Mouse (Mus musculus) heart, embryonic 15.5 days (tissue): Measurements from ENCODE around the gene Trpc5. TPM values are rescaled to one million over a fixed set of nuclear protein-coding genes. Genes with fewer than 3 reads are reported as not detected.

ENCODE experiments used
- ATAC-seq: fragments of 200-750 bp; cut with Nextera tagmentation; replicated peaks from 2 replicates; pipeline ENCODE4 v1.8.0; 2017; ENCODE audit warnings: low read depth, moderate TSS enrichment; ENCODE audit not compliant: insufficient number of reproducible peaks, insufficient read depth, low FRiP score
- H3K27ac ChIP-seq: fragments of 300-500 bp; sonication (generic); 2 replicates; pipeline ENCODE4 v1.5.1; 2015; ENCODE audit warnings: mild to moderate bottlenecking, inconsistent platforms
- H3K27me3 ChIP-seq: fragments of 300-500 bp; sonication (generic); 2 replicates; pipeline ENCODE4 v1.6.1; 2015; ENCODE audit warnings: inconsistent platforms
- H3K36me3 ChIP-seq: fragments of 300-500 bp; sonication (generic); 2 replicates; pipeline ENCODE4 v1.6.1; 2015; ENCODE audit warnings: mild to moderate bottlenecking, inconsistent platforms
- H3K4me1 ChIP-seq: fragments of 300-500 bp; sonication (generic); replicated peaks from 2 replicates; pipeline ENCODE4 v1.6.1; 2015; ENCODE audit warnings: inconsistent platforms
- H3K4me2 ChIP-seq: fragments of 300-500 bp; sonication (generic); 2 replicates; pipeline ENCODE4 v1.6.1; 2015; ENCODE audit warnings: inconsistent platforms, mild to moderate bottlenecking, moderate library complexity
- H3K4me3 ChIP-seq: fragments of 300-500 bp; sonication (generic); 2 replicates; pipeline ENCODE4 v1.5.1; 2015; ENCODE audit warnings: mild to moderate bottlenecking, inconsistent platforms
- H3K9ac ChIP-seq: fragments of 300-500 bp; sonication (generic); 2 replicates; pipeline ENCODE4 v1.6.1; 2015; ENCODE audit warnings: mild to moderate bottlenecking, inconsistent platforms
- H3K9me3 ChIP-seq: fragments of 300-500 bp; sonication (generic); replicated peaks from 2 replicates; pipeline ENCODE4 v1.6.1; 2016; ENCODE audit warnings: inconsistent platforms
- WGBS: fragments of 180-500 bp; shearing (Covaris S2); methylation state at CpG from one replicate; pipeline ENCODE4 v1.1.7; 2015; ENCODE audit warnings: mixed read lengths; 5-methylcytosine and 5-hydroxymethylcytosine counted together
- polyA plus RNA-seq: library from polyadenylated mRNA; unstranded; fragments of >200 nt; fragmentation: Nextera tagmentation; extraction: Ambion mirVana; gene quantifications from 2 replicates; pipeline ENCODE4 v1.2.1, GENCODE M21; 2015

Gene Trpc5
- polyA plus RNA-seq, 1 experiment from 2014 or later: 0.08 TPM

- H3K4me1 ChIP-seq: no peaks in the 10 kb centered on the region
- no peak overlapping the region for H3K4me2 ChIP-seq
- WGBS: 47% methylated on average over 7 of the region's 7 CpGs
- H3K9me3 ChIP-seq: no peaks in the 10 kb centered on the region
- ATAC-seq: no peak
- H3K4me3 ChIP-seq: no peak overlapping the region
- H3K27me3 ChIP-seq: no peaks in the 10 kb centered on the region
- no peak overlapping the region for H3K9ac ChIP-seq
- no peaks in the 10 kb centered on the region for H3K36me3 ChIP-seq
- H3K27ac ChIP-seq: no peak overlapping the region
These were observed 161.9 kb downstream of the Trpc5 start for GRCm38 (mm10) chrX:144526042-144526441.

- Histone ChIP-seq H3K4me3 (no peak overlapping the region), H3K4me1 (no peaks in the 10 kb centered on the region), H3K27me3 (no peaks in the 10 kb centered on the region), H3K9ac (no peak overlapping the region), H3K27ac (no peak overlapping the region), H3K4me2 (no peak overlapping the region), H3K9me3 (no peaks in the 10 kb centered on the region), H3K36me3 (no peaks in the 10 kb centered on the region)
- 79% methylated on average over 5 of the region's 5 CpGs for WGBS
- ATAC-seq: no peak
These were observed 164.7 kb downstream of the Trpc5 start for GRCm38 (mm10) chrX:144523239-144523638.

- Histone ChIP-seq H3K4me3 (no peak overlapping the region), H3K4me1 (no peaks in the 10 kb centered on the region), H3K9ac (no peak overlapping the region), H3K27me3 (no peaks in the 10 kb centered on the region), H3K9me3 (no peaks in the 10 kb centered on the region), H3K36me3 (no peaks in the 10 kb centered on the region), H3K4me2 (no peak overlapping the region), H3K27ac (no peak overlapping the region)
- 73% methylated on average over 1 of the region's 1 CpGs for whole genome bisulfite sequencing
- no peak for ATAC-seq
These were observed 196.6 kb downstream of the Trpc5 start for GRCm38 (mm10) chrX:144491394-144491793.

DNA sequence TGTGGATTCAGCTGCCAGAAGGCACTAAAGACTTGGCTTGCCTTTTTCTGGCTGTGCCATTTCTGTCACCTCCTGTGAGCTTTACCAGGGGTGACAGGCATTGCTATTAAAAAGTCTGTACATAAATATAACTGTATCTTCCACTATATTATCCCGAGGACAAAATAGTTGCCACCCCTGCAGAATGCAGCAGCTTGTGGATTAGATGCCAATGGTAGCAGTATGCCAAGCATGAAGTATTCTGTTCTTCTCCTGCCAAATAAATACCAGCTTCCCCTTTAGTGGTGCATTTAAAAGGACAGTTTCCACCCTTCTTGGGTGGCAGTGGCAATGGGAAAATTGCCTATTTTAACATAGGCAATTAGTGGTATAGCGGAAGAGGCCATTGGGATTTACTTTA, 223.6 kb downstream of the Trpc5 start:
- ATAC-seq: no peak
- Histone ChIP-seq H3K27me3 (no peaks in the 10 kb centered on the region), H3K9ac (no peak overlapping the region), H3K4me2 (no peak overlapping the region), H3K4me3 (no peak overlapping the region), H3K36me3 (no peaks in the 10 kb centered on the region), H3K27ac (no peak overlapping the region), H3K9me3 (no peaks in the 10 kb centered on the region), H3K4me1 (no peaks in the 10 kb centered on the region)
- WGBS: 61% methylated on average over 2 of the region's 2 CpGs

DNA sequence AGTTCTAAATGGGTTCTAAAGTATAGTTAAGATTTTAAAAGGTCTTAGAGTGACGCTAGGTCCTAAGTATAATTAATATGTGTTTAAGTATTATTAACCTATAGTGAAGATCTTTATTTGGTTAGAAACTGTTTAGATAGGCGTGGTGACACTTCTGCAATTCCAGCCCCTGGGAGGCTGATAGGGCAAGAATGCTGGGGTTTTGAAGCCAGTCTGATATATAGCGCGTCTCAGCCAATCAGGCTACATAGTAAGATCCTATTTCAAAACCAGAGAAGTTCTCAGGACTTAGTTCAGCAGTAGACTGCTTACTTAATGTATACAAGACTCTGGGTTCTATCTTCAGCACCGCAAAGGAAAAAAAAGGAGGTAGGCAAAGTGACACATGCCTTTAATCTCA, 231.7 kb downstream of the Trpc5 start, which contains the start of gene Trpc5os:
TSS of gene Trpc5os (plus strand) at position 301 of the 400 bp plus-strand sequence.
- no peak within 1 kb of the TSS for H3K4me2 ChIP-seq
- H3K9ac ChIP-seq: no peak within 1 kb of the TSS

GRCm38 (mm10) chrX:144423848-144424247, 264.1 kb downstream of the Trpc5 start:
- no peaks in the 10 kb centered on the region for H3K27me3 ChIP-seq
- no peaks in the 10 kb centered on the region for H3K36me3 ChIP-seq
- H3K27ac ChIP-seq: no peak overlapping the region
- no peak for ATAC-seq
- H3K9ac ChIP-seq: no peak overlapping the region
- H3K9me3 ChIP-seq: no peaks in the 10 kb centered on the region
- no peaks in the 10 kb centered on the region for H3K4me1 ChIP-seq
- 65% methylated on average over 3 of the region's 3 CpGs for WGBS
- no peak overlapping the region for H3K4me2 ChIP-seq
- H3K4me3 ChIP-seq: no peak overlapping the region

More for the DNA sequence above, 231.7 kb downstream of the Trpc5 start, which contains the start of gene Trpc5os:
- WGBS: 73% methylated on average over 5 of the region's 5 CpGs
- no peaks in the 10 kb centered on the region for H3K4me1 ChIP-seq
- H3K4me3 ChIP-seq: no peak within 1 kb of the TSS
- no peaks in the 10 kb centered on the region for H3K36me3 ChIP-seq
- no peaks in the 10 kb centered on the region for H3K27me3 ChIP-seq
- no peak for ATAC-seq
- H3K27ac ChIP-seq: no peak within 1 kb of the TSS
- H3K9me3 ChIP-seq: no peaks in the 10 kb centered on the region

GRCm38 (mm10) chrX:144421091-144421490, 266.9 kb downstream of the Trpc5 start:
- no peak overlapping the region for H3K4me3 ChIP-seq
- no peaks in the 10 kb centered on the region for H3K27me3 ChIP-seq
- no peak overlapping the region for H3K4me2 ChIP-seq
- 89% methylated on average over 1 of the region's 1 CpGs for whole genome bisulfite sequencing
- H3K9ac ChIP-seq: no peak overlapping the region
- no peaks in the 10 kb centered on the region for H3K9me3 ChIP-seq
- H3K4me1 ChIP-seq: no peaks in the 10 kb centered on the region
- H3K27ac ChIP-seq: no peak overlapping the region
- ATAC-seq: no peak
- no peaks in the 10 kb centered on the region for H3K36me3 ChIP-seq

GRCm38 (mm10) chrX:144420259-144420658, 267.7 kb downstream of the Trpc5 start:
- no peak for ATAC-seq
- Histone ChIP-seq H3K36me3 (no peaks in the 10 kb centered on the region), H3K4me2 (no peak overlapping the region), H3K27ac (no peak overlapping the region), H3K9me3 (no peaks in the 10 kb centered on the region), H3K4me3 (no peak overlapping the region), H3K9ac (no peak overlapping the region), H3K4me1 (no peaks in the 10 kb centered on the region), H3K27me3 (no peaks in the 10 kb centered on the region)
- WGBS: 46% methylated on average over 1 of the region's 1 CpGs

DNA sequence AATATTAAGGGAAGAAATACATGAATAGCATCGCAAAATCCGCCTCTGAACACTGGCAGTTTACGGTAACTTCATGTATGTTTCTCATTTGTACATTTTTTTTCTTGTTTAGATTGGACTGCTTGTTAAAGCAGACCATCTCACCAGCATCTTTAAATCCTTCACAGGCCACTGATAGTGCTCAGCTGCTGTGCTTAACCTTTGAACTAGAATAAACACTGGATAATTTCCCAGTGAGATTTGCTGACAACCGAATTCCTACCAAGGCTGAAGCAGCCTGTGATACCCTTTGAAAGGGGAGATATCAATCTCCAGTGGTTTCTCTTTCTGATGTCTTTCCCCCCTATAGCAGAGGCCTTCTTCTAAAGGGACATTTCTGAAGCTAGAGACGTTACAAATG, 279.9 kb downstream of the Trpc5 start:
- Histone ChIP-seq H3K36me3 (no peaks in the 10 kb centered on the region), H3K9me3 (no peaks in the 10 kb centered on the region), H3K27ac (no peak overlapping the region), H3K4me3 (no peak overlapping the region), H3K4me2 (no peak overlapping the region), H3K4me1 (no peaks in the 10 kb centered on the region), H3K27me3 (no peaks in the 10 kb centered on the region), H3K9ac (no peak overlapping the region)
- no peak for ATAC-seq
- WGBS: 64% methylated on average over 5 of the region's 5 CpGs

DNA sequence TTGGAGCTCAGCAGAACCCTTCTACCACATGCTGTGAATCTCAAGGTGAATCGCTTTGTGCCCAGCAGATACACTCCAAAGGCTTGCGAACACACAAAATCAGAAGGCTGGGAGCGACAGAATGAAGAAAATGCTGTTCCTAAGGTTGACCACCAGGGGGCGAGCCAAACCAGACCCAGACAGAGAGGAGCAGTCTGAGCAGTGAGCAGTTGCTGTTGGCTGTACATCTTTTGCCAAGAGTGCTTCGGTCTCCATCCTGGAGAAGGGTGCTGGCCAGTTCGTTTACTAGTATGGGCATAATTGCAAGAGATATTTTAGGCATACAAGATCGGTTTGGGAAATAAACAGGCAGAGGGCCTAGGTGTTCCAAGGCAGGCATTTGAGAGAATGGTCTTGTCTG, 284.5 kb downstream of the Trpc5 start:
- no peak overlapping the region for H3K9ac ChIP-seq
- H3K9me3 ChIP-seq: no peaks in the 10 kb centered on the region
- no peaks in the 10 kb centered on the region for H3K27me3 ChIP-seq
- H3K4me2 ChIP-seq: no peak overlapping the region
- no peak for ATAC-seq
- H3K4me3 ChIP-seq: no peak overlapping the region
- 24% methylated on average over 7 of the region's 7 CpGs for WGBS
- H3K4me1 ChIP-seq: no peaks in the 10 kb centered on the region
- no peak overlapping the region for H3K27ac ChIP-seq
- H3K36me3 ChIP-seq: no peaks in the 10 kb centered on the region

DNA sequence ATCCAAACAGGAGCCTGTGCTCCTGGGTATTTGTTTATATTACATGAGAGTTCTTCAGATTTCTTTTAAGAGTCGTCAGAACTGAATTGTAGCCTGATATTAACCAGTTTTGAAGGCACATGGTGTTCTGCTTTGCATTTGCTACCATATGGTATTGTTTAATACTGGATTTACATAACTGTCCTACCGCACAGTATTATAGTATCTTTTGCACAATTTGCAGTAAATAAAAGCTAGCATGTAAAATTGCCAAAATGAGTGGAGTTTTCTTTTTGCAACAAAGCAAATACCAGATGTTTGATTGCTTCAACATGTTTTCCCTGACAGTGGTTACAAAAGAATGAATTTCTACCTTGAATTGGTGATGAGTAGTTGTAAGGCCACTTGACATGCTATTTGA, 313.8 kb downstream of the Trpc5 start:
- no peaks in the 10 kb centered on the region for H3K36me3 ChIP-seq
- H3K9ac ChIP-seq: no peak overlapping the region
- H3K4me2 ChIP-seq: no peak overlapping the region
- H3K27ac ChIP-seq: no peak overlapping the region
- no peaks in the 10 kb centered on the region for H3K9me3 ChIP-seq
- H3K4me1 ChIP-seq: no peaks in the 10 kb centered on the region
- no peak for ATAC-seq
- H3K4me3 ChIP-seq: no peak overlapping the region
- WGBS: 70% methylated on average over 2 of the region's 2 CpGs
- H3K27me3 ChIP-seq: no peaks in the 10 kb centered on the region

DNA sequence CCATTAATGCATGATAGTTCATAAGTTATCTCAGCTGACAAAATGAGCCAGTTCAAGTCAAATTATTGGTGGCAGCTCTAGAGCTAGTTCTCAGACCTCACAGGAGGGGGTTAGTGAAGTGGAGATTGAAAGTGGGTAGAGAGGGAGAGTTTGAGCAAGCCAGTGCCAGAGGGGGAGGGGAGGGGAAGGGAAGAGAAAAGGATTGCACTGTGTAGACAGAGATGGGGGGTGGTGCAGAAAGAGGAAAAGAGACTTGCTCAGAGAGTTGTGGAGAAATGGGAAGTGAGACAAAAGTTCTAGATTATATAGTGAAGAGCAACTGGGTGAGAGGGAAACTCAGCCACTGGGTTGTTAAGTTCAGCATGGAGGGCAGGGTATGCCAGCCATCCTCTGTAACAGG, 349.6 kb downstream of the Trpc5 start:
- H3K4me2 ChIP-seq: no peak overlapping the region
- no peak overlapping the region for H3K27ac ChIP-seq
- no peaks in the 10 kb centered on the region for H3K27me3 ChIP-seq
- no peak for ATAC-seq
- H3K9ac ChIP-seq: no peak overlapping the region
- H3K36me3 ChIP-seq: no peaks in the 10 kb centered on the region
- no peaks in the 10 kb centered on the region for H3K4me1 ChIP-seq
- H3K4me3 ChIP-seq: no peak overlapping the region
- H3K9me3 ChIP-seq: no peaks in the 10 kb centered on the region
